Mouse (Mus musculus): Measurements from ENCODE around the gene Frmd4b.

- TF ChIP-seq CTCF (IDR thresholded peaks at IDR 0.05; ENCODE audit: borderline replicate concordance, control insufficient read depth, extremely low read depth, insufficient read depth, low read length, poor library complexity) (no peak), POLR2A (IDR thresholded peaks at IDR 0.05; ENCODE audit: control insufficient read depth, extremely low read depth, insufficient read depth, low read length, poor library complexity) (no peak)
These were observed 129.1 kb downstream of the Frmd4b start for GRCm38 (mm10) chr6:97488280-97488679.

Measured in thymus, adult 2 months (tissue).